Mouse (Mus musculus) heart, embryonic 12.5 days (tissue): Measurements from ENCODE around the gene 1700030K09Rik. TPM values are rescaled to one million over a fixed set of nuclear protein-coding genes. Genes with fewer than 3 reads are reported as not detected.

Source experiments
- ATAC-seq: fragments of 200-750 bp; cut with Nextera tagmentation; 2 replicates; pipeline ENCODE4 v1.8.0; 2017; ENCODE audit warnings: moderate TSS enrichment, moderate library complexity; ENCODE audit not compliant: insufficient number of reproducible peaks, low FRiP score
- H3K27ac ChIP-seq: fragments of 300-500 bp; sonication (generic); 2 replicates; pipeline ENCODE4 v1.5.1; 2016; ENCODE audit warnings: mild to moderate bottlenecking, moderate library complexity; ENCODE audit not compliant: poor library complexity, severe bottlenecking
- H3K27me3 ChIP-seq: fragments of 300-500 bp; sonication (generic); replicated peaks from 2 replicates; pipeline ENCODE4 v1.6.1; 2016; ENCODE audit warnings: mild to moderate bottlenecking, moderate library complexity
- H3K36me3 ChIP-seq: fragments of 300-500 bp; sonication (generic); 2 replicates; pipeline ENCODE4 v1.6.1; 2016; ENCODE audit warnings: mild to moderate bottlenecking, moderate library complexity
- H3K4me1 ChIP-seq: fragments of 300-500 bp; sonication (generic); replicated peaks from 2 replicates; pipeline ENCODE4 v1.6.1; 2016; ENCODE audit warnings: mild to moderate bottlenecking
- H3K4me2 ChIP-seq: fragments of 300-500 bp; sonication (generic); 2 replicates; pipeline ENCODE4 v1.6.1; 2016; ENCODE audit warnings: mild to moderate bottlenecking, moderate library complexity
- H3K4me3 ChIP-seq: fragments of 300-500 bp; sonication (generic); 2 replicates; pipeline ENCODE4 v1.5.1; 2016; ENCODE audit warnings: mild to moderate bottlenecking
- H3K9ac ChIP-seq: fragments of 300-500 bp; sonication (generic); 2 replicates; pipeline ENCODE4 v1.6.1; 2016; ENCODE audit warnings: mild to moderate bottlenecking, moderate library complexity
- H3K9me3 ChIP-seq: fragments of 300-500 bp; sonication (generic); replicated peaks from 2 replicates; pipeline ENCODE4 v1.6.1; 2016; ENCODE audit warnings: mild to moderate bottlenecking, moderate library complexity
- WGBS: fragments of 180-500 bp; shearing (Covaris S2); methylation state at CpG from one replicate; pipeline ENCODE4 v1.1.7; 2016; 5-methylcytosine and 5-hydroxymethylcytosine counted together
- polyA plus RNA-seq: library from polyadenylated mRNA; unstranded; fragments of >200 nt; fragmentation: Nextera tagmentation; extraction: Ambion mirVana; gene quantifications from 2 replicates; pipeline ENCODE4 v1.2.1, GENCODE M21; 2016

1700030K09Rik gene
- polyA plus RNA-seq = 10.7 and 11.0 TPM in 2 replicates

DNA sequence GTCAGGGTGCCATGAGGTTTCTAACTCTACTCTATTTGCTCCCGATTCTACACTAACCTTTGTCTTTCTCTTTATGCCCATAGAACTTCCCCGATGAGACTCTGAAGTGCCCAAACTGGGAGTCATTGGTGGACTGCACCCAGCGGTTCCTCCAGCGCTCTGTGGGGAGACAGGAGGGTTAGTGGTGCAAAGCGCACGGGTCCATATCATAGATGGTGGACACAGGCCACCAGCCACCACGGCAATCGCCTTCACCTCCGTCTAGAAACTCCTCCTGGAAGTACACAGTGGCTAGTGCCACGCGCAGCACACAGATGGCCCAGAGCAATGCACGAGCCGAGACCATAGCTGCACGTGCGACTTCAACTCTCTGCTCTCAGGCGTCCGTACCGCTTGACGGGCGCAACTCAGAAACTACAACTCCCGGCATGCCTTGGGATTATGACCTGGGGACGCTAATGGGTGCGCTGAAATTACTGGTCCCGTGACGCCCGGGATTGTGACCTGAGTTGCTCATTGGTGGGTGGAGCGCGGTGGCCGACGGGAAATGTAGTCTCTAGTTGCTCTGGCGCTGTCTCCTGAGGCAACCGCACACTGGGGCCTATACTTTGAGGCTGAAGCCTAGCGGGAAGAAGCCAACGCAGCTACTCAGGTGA is at the start of gene 1700030K09Rik, which contains the start of gene Calr3:
TSS of gene 1700030K09Rik (plus strand) at position 543 of the 656 bp plus-strand sequence.
TSS of gene Calr3 (minus strand) at position 533 of the 656 bp plus-strand sequence.
- H3K4me1 ChIP-seq = no peaks in the 10 kb centered on the region
- no peaks in the 10 kb centered on the region for H3K9me3 ChIP-seq
- peaks cover 17% of the 10 kb centered on the region for H3K36me3 ChIP-seq
- peak within 1 kb of the TSS; percentile 75 for H3K9ac ChIP-seq
- H3K27ac ChIP-seq = no peak within 1 kb of the TSS; the same call in 1 of the 2 replicates
- peak within 1 kb of the TSS; percentile 70 for H3K4me2 ChIP-seq
- peak within 1 kb of the TSS; percentile 54 for H3K4me3 ChIP-seq
- ATAC-seq = peak; percentile 100
- WGBS = 6% methylated on average over 34 of the region's 34 CpGs
- no peaks in the 10 kb centered on the region for H3K27me3 ChIP-seq

DNA sequence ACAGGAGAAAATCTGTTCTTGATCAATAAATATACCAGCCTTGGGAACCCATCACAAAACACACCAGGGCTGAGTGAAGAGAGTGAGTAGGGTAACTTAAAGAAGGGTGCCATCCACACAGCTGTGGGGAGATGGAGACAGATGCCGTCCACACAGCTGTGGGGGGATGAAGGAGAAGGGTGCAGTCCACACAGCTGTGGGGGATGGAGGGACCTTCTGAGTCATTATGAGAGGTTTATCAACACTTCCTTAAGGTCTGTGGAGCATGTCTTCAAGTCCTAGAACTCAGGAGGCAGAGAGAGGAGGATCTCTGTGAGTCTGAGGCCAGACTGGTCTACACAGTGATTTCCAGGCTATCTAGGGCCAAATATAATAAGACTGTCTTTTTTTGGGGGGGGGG is 42.3 kb upstream of the 1700030K09Rik start:
- Histone ChIP-seq H3K4me2 (no peak overlapping the region), H3K9me3 (no peaks in the 10 kb centered on the region), H3K4me3 (no peak overlapping the region), H3K36me3 (peaks cover 34% of the 10 kb centered on the region), H3K4me1 (peaks cover 34% of the 10 kb centered on the region), H3K9ac (no peak overlapping the region), H3K27ac (no peak overlapping the region), H3K27me3 (no peaks in the 10 kb centered on the region)
- no peak for ATAC-seq
- WGBS = 91% methylated on average over 1 of the region's 1 CpGs

DNA sequence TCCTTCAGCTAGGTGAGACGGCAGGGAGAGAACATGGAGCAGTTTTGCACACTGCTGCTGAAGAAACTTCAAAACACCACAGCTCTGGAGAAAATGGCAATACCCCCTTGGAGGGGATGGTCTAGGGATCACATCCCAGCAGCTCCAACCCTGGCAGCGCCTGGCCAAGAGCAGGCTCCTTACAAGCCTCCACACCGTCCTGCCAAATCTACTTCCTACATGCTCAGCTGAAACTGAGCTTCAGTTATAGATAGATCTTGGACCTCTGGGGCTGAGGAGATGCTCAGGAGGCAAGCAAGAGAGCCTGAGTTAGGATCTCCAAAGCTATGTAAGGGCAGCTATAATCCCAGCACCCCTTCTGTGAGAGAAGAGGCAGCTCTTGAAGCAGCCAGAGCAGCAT is 40.7 kb upstream of the 1700030K09Rik start:
- ATAC-seq = no peak
- WGBS = 92% methylated on average over 3 of the region's 3 CpGs
- H3K27me3 ChIP-seq = no peaks in the 10 kb centered on the region

DNA sequence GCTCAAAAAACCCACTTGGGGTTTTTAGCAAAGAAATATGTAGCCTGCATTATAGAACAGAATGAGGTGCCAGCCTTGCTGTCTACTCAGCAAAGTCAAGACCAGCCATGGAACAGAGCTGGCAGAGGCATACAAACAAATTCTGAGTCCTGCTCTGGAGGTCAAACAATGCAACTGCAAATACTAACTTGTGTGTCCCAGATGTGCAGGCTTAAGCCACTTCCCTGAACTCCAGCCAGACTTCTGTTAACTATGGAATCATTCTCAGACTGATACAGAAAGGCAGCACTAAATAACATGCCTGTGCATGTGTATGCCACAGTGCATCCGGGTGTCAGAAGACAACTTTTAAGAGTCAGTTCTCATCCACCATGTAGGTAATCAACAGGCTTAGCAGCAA is 35.8 kb upstream of the 1700030K09Rik start:
- no peak overlapping the region for H3K4me2 ChIP-seq
- H3K9me3 ChIP-seq = no peaks in the 10 kb centered on the region
- peaks cover 41% of the 10 kb centered on the region for H3K4me1 ChIP-seq
- H3K4me3 ChIP-seq = no peak overlapping the region
- no peaks in the 10 kb centered on the region for H3K27me3 ChIP-seq
- peaks cover 6% of the 10 kb centered on the region; the same call in 1 of the 2 replicates for H3K36me3 ChIP-seq
- 90% methylated on average over 1 of the region's 1 CpGs for WGBS
- ATAC-seq = no peak
- H3K27ac ChIP-seq = no peak overlapping the region
- H3K9ac ChIP-seq = no peak overlapping the region

More for the DNA sequence above, 40.7 kb upstream of the 1700030K09Rik start:
- Histone ChIP-seq H3K4me2 (no peak overlapping the region), H3K9me3 (no peaks in the 10 kb centered on the region), H3K27ac (no peak overlapping the region), H3K4me1 (peaks cover 34% of the 10 kb centered on the region), H3K4me3 (no peak overlapping the region), H3K36me3 (peaks cover 18% of the 10 kb centered on the region), H3K9ac (no peak overlapping the region)

DNA sequence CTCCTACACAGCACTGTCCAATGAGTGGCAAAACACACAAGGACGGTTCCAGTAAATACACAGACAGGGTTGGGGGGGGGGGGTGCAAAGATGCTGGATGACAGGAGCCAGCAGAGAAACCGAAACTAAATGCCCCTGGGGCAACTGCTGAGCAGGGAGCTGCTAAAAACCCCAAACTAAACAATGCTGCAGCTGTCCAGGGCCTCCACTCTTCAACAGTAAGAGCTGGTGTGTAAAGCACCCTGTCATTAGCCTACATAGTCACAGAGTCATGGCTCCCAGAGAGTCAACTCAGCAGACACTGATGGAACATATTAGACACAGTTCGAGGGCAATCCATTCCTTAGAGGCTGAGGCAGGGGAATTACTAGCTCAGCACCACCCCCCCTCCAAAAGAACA is 34.2 kb upstream of the 1700030K09Rik start:
- Histone ChIP-seq H3K27me3 (no peaks in the 10 kb centered on the region), H3K4me3 (no peak overlapping the region), H3K4me2 (no peak overlapping the region), H3K9me3 (no peaks in the 10 kb centered on the region), H3K4me1 (peaks cover 49% of the 10 kb centered on the region), H3K27ac (no peak overlapping the region), H3K9ac (no peak overlapping the region), H3K36me3 (peaks cover 6% of the 10 kb centered on the region)
- WGBS = 76% methylated on average over 3 of the region's 3 CpGs
- no peak for ATAC-seq

DNA sequence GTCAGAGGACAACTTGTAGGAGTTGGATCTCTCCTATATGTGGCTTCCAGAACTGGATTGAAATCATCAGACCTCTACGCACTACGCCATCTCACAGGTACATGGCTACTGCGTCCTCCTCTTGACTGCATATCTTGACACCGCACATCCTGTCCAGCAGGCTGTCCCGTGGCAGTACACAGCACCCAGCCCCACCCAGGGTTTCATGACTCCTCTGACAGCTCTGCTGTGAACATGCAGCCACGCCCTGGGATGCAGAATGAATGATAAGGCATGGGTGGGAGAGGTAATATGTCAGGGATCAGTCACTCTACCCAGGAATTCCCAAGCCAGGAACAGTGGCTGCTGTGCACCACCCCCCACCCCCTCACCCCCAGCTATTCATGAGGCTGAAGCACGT is 29.8 kb upstream of the 1700030K09Rik start:
- Histone ChIP-seq H3K4me3 (no peak overlapping the region), H3K4me1 (peaks cover 89% of the 10 kb centered on the region), H3K9ac (no peak overlapping the region), H3K4me2 (no peak overlapping the region; the same call in 1 of the 2 replicates), H3K27ac (peak overlapping the region; percentile 15; the same call in 1 of the 2 replicates), H3K36me3 (peaks cover 9% of the 10 kb centered on the region), H3K9me3 (no peaks in the 10 kb centered on the region), H3K27me3 (no peaks in the 10 kb centered on the region)
- ATAC-seq = peak; percentile 88
- 57% methylated on average over 7 of the region's 7 CpGs for WGBS

DNA sequence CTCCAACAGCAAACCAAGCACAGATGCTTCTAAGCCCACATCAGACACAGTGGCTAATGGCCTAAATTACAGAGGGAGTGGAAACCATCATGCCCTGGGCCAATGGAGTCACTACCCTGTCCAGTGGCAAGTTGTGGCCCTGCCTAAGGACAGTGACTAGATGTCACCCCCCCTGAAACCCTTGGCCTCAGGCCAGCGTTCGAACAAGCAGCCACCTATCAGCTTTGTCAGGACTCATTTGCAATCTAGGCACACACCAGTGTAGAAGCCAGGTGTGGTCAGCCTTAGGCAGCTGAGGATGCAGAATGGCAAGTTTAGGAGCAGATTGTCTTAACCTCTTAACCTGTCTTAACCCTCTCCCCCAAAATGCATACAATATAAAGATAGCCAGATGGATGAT is 28.4 kb upstream of the 1700030K09Rik start:
- Histone ChIP-seq H3K9ac (no peak overlapping the region), H3K4me3 (no peak overlapping the region), H3K27me3 (no peaks in the 10 kb centered on the region), H3K9me3 (no peaks in the 10 kb centered on the region), H3K27ac (no peak overlapping the region), H3K4me2 (peak overlapping the region; percentile 4; the same call in 1 of the 2 replicates), H3K36me3 (peaks cover 9% of the 10 kb centered on the region), H3K4me1 (peaks cover 93% of the 10 kb centered on the region)
- WGBS = 38% methylated on average over 2 of the region's 2 CpGs
- ATAC-seq = no peak

DNA sequence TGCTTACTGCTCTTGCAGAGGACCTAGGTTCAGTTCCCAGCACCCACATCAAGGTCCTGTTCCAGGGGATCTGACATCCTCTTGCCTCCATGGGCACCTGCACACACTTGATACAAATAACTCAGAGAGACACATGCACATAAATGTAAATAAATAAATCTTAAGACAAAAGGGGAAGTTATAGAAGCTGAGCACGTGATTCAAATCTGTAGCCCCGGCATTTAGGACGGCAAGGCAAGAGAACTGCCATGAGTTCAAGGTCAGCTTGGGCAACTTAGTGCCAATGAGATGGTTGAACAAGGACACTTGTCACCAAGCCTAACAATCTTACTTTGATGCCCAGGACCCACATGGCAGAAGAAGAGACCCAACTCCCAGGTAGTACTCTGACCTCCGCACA is 25.6 kb upstream of the 1700030K09Rik start:
- H3K36me3 ChIP-seq = peaks cover 3% of the 10 kb centered on the region; the same call in 1 of the 2 replicates
- WGBS = 93% methylated on average over 4 of the region's 4 CpGs
- no peak overlapping the region for H3K9ac ChIP-seq
- H3K27me3 ChIP-seq = no peaks in the 10 kb centered on the region
- H3K4me3 ChIP-seq = no peak overlapping the region
- H3K9me3 ChIP-seq = no peaks in the 10 kb centered on the region
- ATAC-seq = no peak
- peaks cover 77% of the 10 kb centered on the region for H3K4me1 ChIP-seq
- H3K4me2 ChIP-seq = no peak overlapping the region
- H3K27ac ChIP-seq = no peak overlapping the region

DNA sequence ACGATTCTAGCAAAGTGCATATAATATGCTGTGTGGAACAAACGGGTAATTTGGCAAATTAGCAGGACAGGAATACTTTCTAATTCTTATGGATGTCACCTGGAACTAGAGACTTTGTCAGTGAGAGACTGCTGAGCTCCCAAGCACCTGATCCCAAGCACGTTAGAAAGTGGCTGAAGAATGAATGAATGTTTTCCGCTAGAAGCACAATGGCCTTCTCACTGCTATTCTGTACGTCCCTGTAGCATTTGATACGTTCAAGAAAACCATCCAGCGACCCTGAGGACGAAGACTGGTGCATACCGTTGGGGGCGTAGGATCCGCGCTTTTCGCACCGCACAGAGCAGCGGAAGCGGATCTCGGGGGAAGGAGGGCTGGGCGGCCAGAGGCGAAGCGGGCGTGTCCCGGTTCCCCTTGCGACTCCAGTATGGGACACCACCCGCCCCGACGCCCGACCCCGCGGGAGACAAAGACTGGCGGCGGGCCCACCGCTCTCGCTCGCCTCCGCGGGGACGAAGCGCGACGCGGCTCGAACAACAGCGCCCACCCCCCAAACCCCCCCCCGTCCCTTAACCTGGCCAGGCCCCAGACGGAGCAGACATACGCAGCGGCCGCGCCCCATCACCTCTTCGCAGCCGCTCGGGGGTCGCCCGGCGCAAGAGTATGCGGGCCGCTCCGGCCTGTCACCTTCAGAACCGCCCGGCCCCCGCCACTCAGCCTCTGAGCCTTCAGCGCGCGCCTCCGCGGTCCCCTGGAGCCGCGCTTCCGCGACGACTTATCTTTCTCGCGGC is 22.9 kb upstream of the 1700030K09Rik start:
- Histone ChIP-seq H3K9ac (peak overlapping the region; percentile 90), H3K27me3 (no peaks in the 10 kb centered on the region), H3K4me2 (peak overlapping the region; percentile 83), H3K9me3 (no peaks in the 10 kb centered on the region), H3K4me1 (peaks cover 50% of the 10 kb centered on the region), H3K36me3 (no peaks in the 10 kb centered on the region), H3K4me3 (peak overlapping the region; percentile 91), H3K27ac (peak overlapping the region; percentile 91)
- 2% methylated on average over 72 of the region's 73 CpGs for WGBS
- ATAC-seq = peak; percentile 56

DNA sequence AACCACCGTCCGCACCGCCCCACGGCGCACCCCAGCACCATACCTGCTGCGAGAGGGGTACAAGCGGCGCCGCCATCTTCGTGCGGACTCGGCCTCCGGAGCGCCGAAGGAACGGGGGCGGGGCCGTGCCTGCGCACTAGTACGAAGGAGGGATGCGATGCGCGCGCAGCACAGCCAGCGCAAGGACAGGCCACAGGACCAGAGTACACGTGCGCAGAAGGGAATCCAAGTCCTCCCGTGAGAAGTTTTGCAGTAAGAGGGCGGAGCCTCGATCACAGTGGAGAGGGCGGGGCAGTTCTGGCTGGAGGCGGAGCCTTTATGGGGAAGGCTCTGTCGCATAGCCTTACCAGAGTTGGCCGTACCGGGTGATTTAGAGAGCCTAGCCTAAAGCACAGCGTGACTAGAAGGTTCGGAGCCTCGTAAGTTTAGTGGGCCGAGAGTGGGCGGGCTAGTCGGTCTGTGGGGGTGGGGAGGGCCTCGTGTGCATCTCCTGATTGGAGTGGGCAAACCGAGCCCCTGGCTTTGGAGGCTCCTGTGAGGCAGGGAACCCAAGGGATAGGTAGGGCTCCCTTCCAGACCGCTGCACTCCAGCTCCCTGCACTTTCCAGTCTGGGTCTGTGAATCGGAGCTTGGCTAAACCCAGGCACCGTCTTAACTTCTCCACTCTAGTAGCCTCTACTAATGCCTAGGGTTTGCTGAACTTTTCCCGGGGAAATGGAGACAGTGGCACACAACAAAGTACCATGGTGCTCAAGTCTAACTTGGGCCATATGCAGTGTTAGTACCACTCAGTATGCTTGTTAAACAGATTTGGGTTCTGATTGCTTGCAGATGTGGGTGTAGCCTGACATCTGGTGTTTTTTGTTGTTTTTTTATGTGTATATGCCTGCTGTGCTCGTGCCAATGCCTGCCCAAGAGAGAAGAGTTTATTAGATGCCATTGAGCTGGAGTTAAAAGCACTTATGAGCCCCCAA is 22.0 kb upstream of the 1700030K09Rik start, which contains the start of gene Eps15l1:
TSS of gene Eps15l1 (minus strand) at position 99 of the 974 bp plus-strand sequence.
- under 1% methylated on average over 48 of the region's 48 CpGs for WGBS
- Histone ChIP-seq H3K27ac (peak within 1 kb of the TSS; percentile 91), H3K4me2 (peak within 1 kb of the TSS; percentile 83), H3K27me3 (no peaks in the 10 kb centered on the region), H3K36me3 (no peaks in the 10 kb centered on the region), H3K9me3 (no peaks in the 10 kb centered on the region), H3K4me3 (peak within 1 kb of the TSS; percentile 91), H3K4me1 (peaks cover 42% of the 10 kb centered on the region), H3K9ac (peak within 1 kb of the TSS; percentile 90)
- ATAC-seq = peak; percentile 98
